8 mouse cellular contexts compared by ENCODE assay signal in genomic region chr19:43616889-43617288, GRCm38 (mm10). TPM values are rescaled to one million over a fixed set of nuclear protein-coding genes. Genes with fewer than 3 reads are reported as not detected.
A peak's percentile ranks its signal among the peaks of the same experiment; 100 is the strongest.
DNase-seq lines count a peak whose midpoint lies in the region; ATAC-seq and TF ChIP-seq lines count a peak whose summit lies in the region.

No protein-coding gene starts in this region.

- H3K9me3 ChIP-seq in heart, embryonic 12.5 days (replicated peaks): no peaks in the 10 kb centered on the region
- no peaks in the 10 kb centered on the region; the same call in 1 of the 2 replicates for H3K9me3 ChIP-seq in embryonic facial prominence, embryonic 13.5 days
- H3K9me3 ChIP-seq in hindbrain, postnatal 0 days (ENCODE audit: low read length): no peaks in the 10 kb centered on the region
- H3K9me3 ChIP-seq in neural tube, embryonic 11.5 days (ENCODE audit: control insufficient read depth, low read length): no peaks in the 10 kb centered on the region

- H3K27me3 ChIP-seq in heart, embryonic 12.5 days (replicated peaks): peaks cover 96% of the 10 kb centered on the region
- H3K27me3 ChIP-seq in embryonic facial prominence, embryonic 13.5 days: peaks cover 100% of the 10 kb centered on the region
- H3K27me3 ChIP-seq in hindbrain, postnatal 0 days (ENCODE audit: insufficient read depth, low read length): peaks cover 71% of the 10 kb centered on the region
- peaks cover 98% of the 10 kb centered on the region for H3K27me3 ChIP-seq in neural tube, embryonic 11.5 days (ENCODE audit: control insufficient read depth, insufficient read depth, low read length)

- no peak for DNase-seq in heart, postnatal 14 days
- no peak for DNase-seq in hindbrain, postnatal 0 days (ENCODE audit: low spot score)
- peak; percentile 44 for DNase-seq in neural tube, embryonic 11.5 days (ENCODE audit: low spot score)
- no peak for DNase-seq in left cerebral cortex, postnatal 25 days (ENCODE audit: low spot score in 2 of 2)
- no peak for DNase-seq in adrenal gland, postnatal 14 days
- no peak for DNase-seq in adrenal gland, postnatal 36 days

- intact Hi-C loops in heart, postnatal 14 days (cut with DNase I): no loop called here
- intact Hi-C loops in left cerebral cortex, postnatal 25 days (cut with DNase I): loop anchor here (10.0 kb wide), 2 partner anchors 232 to 898 kb away; partner anchors contain the start of gene Hpse2

- H3K36me3 ChIP-seq in heart, embryonic 12.5 days: no peaks in the 10 kb centered on the region
- H3K36me3 ChIP-seq in embryonic facial prominence, embryonic 13.5 days: no peaks in the 10 kb centered on the region
- H3K36me3 ChIP-seq in hindbrain, postnatal 0 days (ENCODE audit: insufficient read depth, low read length): no peaks in the 10 kb centered on the region
- H3K36me3 ChIP-seq in neural tube, embryonic 11.5 days (ENCODE audit: control insufficient read depth, insufficient read depth, low read length): no peaks in the 10 kb centered on the region

- no peak for ATAC-seq in heart, embryonic 12.5 days (ENCODE audit: insufficient number of reproducible peaks, low FRiP score)
- no peak for ATAC-seq in embryonic facial prominence, embryonic 13.5 days (ENCODE audit: insufficient number of reproducible peaks, insufficient read depth, low FRiP score, low TSS enrichment, low read depth)
- no peak for ATAC-seq in hindbrain, postnatal 0 days
- peak; percentile 24; the same call in 1 of the 2 replicates for ATAC-seq in neural tube, embryonic 11.5 days (ENCODE audit: insufficient read depth, low FRiP score, low TSS enrichment)

- WGBS in heart, embryonic 12.5 days: 0% methylated on average over 12 of the region's 12 CpGs
- WGBS in embryonic facial prominence, embryonic 13.5 days: 0% methylated on average over 12 of the region's 12 CpGs
- 0% methylated on average over 12 of the region's 12 CpGs for WGBS in hindbrain, postnatal 0 days
- 0% methylated on average over 12 of the region's 12 CpGs for WGBS in neural tube, embryonic 11.5 days

- peaks cover 35% of the 10 kb centered on the region for H3K4me1 ChIP-seq in heart, embryonic 12.5 days (replicated peaks)
- peaks cover 33% of the 10 kb centered on the region for H3K4me1 ChIP-seq in embryonic facial prominence, embryonic 13.5 days
- H3K4me1 ChIP-seq in hindbrain, postnatal 0 days (ENCODE audit: insufficient read depth, low read length): no peaks in the 10 kb centered on the region
- peaks cover 16% of the 10 kb centered on the region for H3K4me1 ChIP-seq in neural tube, embryonic 11.5 days (ENCODE audit: control insufficient read depth, insufficient read depth, low read length)

- H3K27ac ChIP-seq in heart, embryonic 12.5 days (ENCODE audit: poor library complexity, severe bottlenecking): no peak overlapping the region
- no peak overlapping the region for H3K27ac ChIP-seq in embryonic facial prominence, embryonic 13.5 days
- no peak overlapping the region for H3K27ac ChIP-seq in hindbrain, postnatal 0 days
- H3K27ac ChIP-seq in neural tube, embryonic 11.5 days (ENCODE audit: low read depth, low read length): no peak overlapping the region

- peak overlapping the region; percentile 71 for H3K4me2 ChIP-seq in heart, embryonic 12.5 days
- H3K4me2 ChIP-seq in embryonic facial prominence, embryonic 13.5 days: peak overlapping the region; percentile 56
- 0 out of 2 replicates have a peak overlapping the region, but pooled peaks have one; percentile 40 for H3K4me2 ChIP-seq in hindbrain, postnatal 0 days (ENCODE audit: low read depth, low read length)
- peak overlapping the region; percentile 35 for H3K4me2 ChIP-seq in neural tube, embryonic 11.5 days (ENCODE audit: low read depth)

- no peak for TF ChIP-seq CTCF in hindbrain, postnatal 0 days (IDR thresholded peaks at IDR 0.05; ENCODE audit: low read depth)

- peak overlapping the region; percentile 41 for H3K4me3 ChIP-seq in heart, embryonic 12.5 days
- H3K4me3 ChIP-seq in embryonic facial prominence, embryonic 13.5 days: peak overlapping the region; percentile 39
- no peak overlapping the region for H3K4me3 ChIP-seq in hindbrain, postnatal 0 days (ENCODE audit: low read length)
- H3K4me3 ChIP-seq in neural tube, embryonic 11.5 days (ENCODE audit: low read depth, low read length): peak overlapping the region; percentile 21; the same call in 1 of the 2 replicates

- no peak overlapping the region for H3K9ac ChIP-seq in heart, embryonic 12.5 days
- H3K9ac ChIP-seq in embryonic facial prominence, embryonic 13.5 days: no peak overlapping the region
- H3K9ac ChIP-seq in hindbrain, postnatal 0 days (replicated peaks; ENCODE audit: low read length): no peak overlapping the region
- H3K9ac ChIP-seq in neural tube, embryonic 11.5 days (ENCODE audit: low read length): no peak overlapping the region

RNA-seq across cellular contexts. Expression of gene Nkx2-3, which starts 4.8 kb away (rescaled TPM):
- not detected in 2 replicates for polyA plus RNA-seq in heart, embryonic 12.5 days (2016; fragmentation: Nextera tagmentation; extraction: Ambion mirVana)
- total RNA-seq in heart, postnatal 14 days (2021): not detected
- polyA plus RNA-seq in embryonic facial prominence, embryonic 13.5 days (2015; fragmentation: Nextera tagmentation; extraction: Ambion mirVana): 1.4 and 4.2 TPM in 2 replicates
- total RNA-seq in hindbrain, postnatal 0 days (2014; rRNA removed): not detected in 2 replicates
- not detected in 2 replicates for polyA plus RNA-seq in hindbrain, postnatal 0 days (2015; fragmentation: Nextera tagmentation; extraction: Ambion mirVana)
- polyA plus RNA-seq in neural tube, embryonic 11.5 days (2014; fragmentation: Nextera tagmentation; extraction: Ambion mirVana): 0.11 and 0.41 TPM in 2 replicates
- total RNA-seq in left cerebral cortex, postnatal 25 days (2021): not detected
- not detected in 2 replicates for total RNA-seq in adrenal gland, postnatal 14 days (2021)
- not detected for total RNA-seq in adrenal gland, postnatal 36 days (2021)

RNA-seq across cellular contexts. Expression of gene Slc25a28, which starts 57.8 kb away (rescaled TPM):
- 11.1 and 12.6 TPM in 2 replicates for polyA plus RNA-seq in heart, embryonic 12.5 days (2016; fragmentation: Nextera tagmentation; extraction: Ambion mirVana)
- total RNA-seq in heart, postnatal 14 days (2021): 10 to 100 TPM; 21.6 to 25.4 TPM
- 13.6 and 16.5 TPM in 2 replicates for polyA plus RNA-seq in embryonic facial prominence, embryonic 13.5 days (2015; fragmentation: Nextera tagmentation; extraction: Ambion mirVana)
- 35.7 and 53.1 TPM in 2 replicates for total RNA-seq in hindbrain, postnatal 0 days (2014; rRNA removed)
- polyA plus RNA-seq in hindbrain, postnatal 0 days (2015; fragmentation: Nextera tagmentation; extraction: Ambion mirVana): 16.1 and 18.1 TPM in 2 replicates
- polyA plus RNA-seq in neural tube, embryonic 11.5 days (2014; fragmentation: Nextera tagmentation; extraction: Ambion mirVana): 10.1 and 11.0 TPM in 2 replicates
- 10 to 100 TPM; 35.8 to 36.6 TPM for total RNA-seq in left cerebral cortex, postnatal 25 days (2021)
- 58.0 and 62.1 TPM in 2 replicates for total RNA-seq in adrenal gland, postnatal 14 days (2021)
- total RNA-seq in adrenal gland, postnatal 36 days (2021): 10 to 100 TPM; 54.2 to 91.4 TPM
